In the genomic region with DNA sequence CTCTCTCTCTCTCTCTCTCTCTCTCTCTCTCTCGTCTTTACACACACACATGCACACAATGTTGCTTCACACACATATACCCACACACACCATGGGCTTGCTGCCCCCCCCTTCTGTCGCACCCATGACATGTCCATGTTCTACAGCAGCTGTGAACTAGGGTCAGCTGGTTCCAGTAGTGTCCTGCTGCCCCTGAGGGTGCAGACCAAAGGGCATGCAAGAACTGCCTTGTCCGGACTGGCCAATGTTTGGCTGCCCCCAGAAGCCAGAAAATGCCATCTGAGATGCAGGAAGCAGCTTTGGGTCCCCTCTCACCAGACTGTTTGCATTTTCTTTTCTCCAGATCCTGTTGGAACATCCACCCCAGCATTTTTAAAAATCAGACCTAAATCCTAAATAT, we compare ENCODE assay signal across 10 mouse cellular contexts. TPM values are rescaled to one million over a fixed set of nuclear protein-coding genes. Genes with fewer than 3 reads are reported as not detected.
DNase-seq lines count a peak whose midpoint lies in the region; ATAC-seq and TF ChIP-seq lines count a peak whose summit lies in the region.
"Had no signal": no experiment of that assay in that cellular context is flagged by ENCODE, and none has a peak within 500 bp of the region (broad histone marks: within the 10 kb centered on the region; RNA-seq: fewer than 3 reads in every experiment).

No protein-coding gene starts in this region.

- no peaks in the 10 kb centered on the region for H3K36me3 ChIP-seq in kidney, embryonic 14.5 days (ENCODE audit: control insufficient read depth, insufficient read depth, low read length)
- H3K36me3 ChIP-seq in hindbrain, embryonic 16.5 days (ENCODE audit: control insufficient read depth, insufficient read depth, low read length) = no peaks in the 10 kb centered on the region

- H3K4me2 ChIP-seq in kidney, embryonic 14.5 days (replicated peaks; ENCODE audit: low read depth, low read length) = no peak overlapping the region
- peak overlapping the region; percentile 55 for H3K4me2 ChIP-seq in hindbrain, embryonic 16.5 days (ENCODE audit: low read length)

- WGBS in cerebellum, adult 2 months = 0% methylated on average over 3 of the region's 3 CpGs
- WGBS in kidney, embryonic 14.5 days = 0% methylated on average over 3 of the region's 3 CpGs
- 2% methylated on average over 3 of the region's 3 CpGs for WGBS in hindbrain, embryonic 16.5 days

- no peaks in the 10 kb centered on the region for H3K27me3 ChIP-seq in cerebellum, adult 2 months (ENCODE audit: control insufficient read depth, insufficient read depth, low read length)
- peaks cover 92% of the 10 kb centered on the region for H3K27me3 ChIP-seq in kidney, embryonic 14.5 days (ENCODE audit: control insufficient read depth, insufficient read depth, low read length)
- H3K27me3 ChIP-seq in hindbrain, embryonic 16.5 days (replicated peaks; ENCODE audit: control insufficient read depth, insufficient read depth, low read length) = peaks cover 13% of the 10 kb centered on the region; the same call in 1 of the 2 replicates
- H3K27me3 ChIP-seq: Patski had no signal

- 0 out of 2 replicates have a peak overlapping the region, but pooled peaks have one; percentile 12 for H3K9ac ChIP-seq in kidney, embryonic 14.5 days (ENCODE audit: low read depth, low read length)
- peak overlapping the region; percentile 33 for H3K9ac ChIP-seq in hindbrain, embryonic 16.5 days (ENCODE audit: low read depth, low read length)

- no peak for ATAC-seq in kidney, embryonic 14.5 days (ENCODE audit: low FRiP score, low TSS enrichment)
- ATAC-seq in hindbrain, embryonic 16.5 days = no peak
- no peak for ATAC-seq in megakaryocyte progenitor cell, adult 5-6 weeks (replicated peaks; ENCODE audit: poor library complexity)
- ATAC-seq: Patski had no signal

- H3K9me3 ChIP-seq in kidney, embryonic 14.5 days (ENCODE audit: control insufficient read depth, low read length) = no peaks in the 10 kb centered on the region
- no peaks in the 10 kb centered on the region for H3K9me3 ChIP-seq in hindbrain, embryonic 16.5 days (ENCODE audit: control insufficient read depth, low read length)

- TF ChIP-seq CTCF in cerebellum, adult 2 months (IDR thresholded peaks at IDR 0.05; ENCODE audit: borderline replicate concordance, insufficient read depth, low read depth, low read length) = no peak

- no peak for TF ChIP-seq POLR2A in cerebellum, adult 2 months (IDR thresholded peaks at IDR 0.05; ENCODE audit: borderline replicate concordance, insufficient read depth, low read length)

- peak; percentile 64 to 71 for DNase-seq in cerebellum, adult 2 months
- DNase-seq in cerebellum, adult 9-10 months = no peak
- no peak for DNase-seq in kidney, postnatal 14 days
- peak; percentile 54 for DNase-seq in 3134 (ENCODE audit: extremely low read depth, insufficient read length, low spot score)
- DNase-seq in ovary, postnatal 14 days (ENCODE audit: low spot score) = no peak
- DNase-seq: heart, postnatal 36 days had no signal

- peak overlapping the region; percentile 97 for H3K27ac ChIP-seq in cerebellum, adult 2 months (ENCODE audit: insufficient read depth, low read length)
- no peak overlapping the region for H3K27ac ChIP-seq in kidney, embryonic 14.5 days (ENCODE audit: low read depth, low read length)
- H3K27ac ChIP-seq in hindbrain, embryonic 16.5 days (ENCODE audit: low read depth, low read length) = peak overlapping the region; percentile 69

- H3K4me1 ChIP-seq in cerebellum, adult 2 months (ENCODE audit: control insufficient read depth, insufficient read depth, low read length) = peaks cover 28% of the 10 kb centered on the region
- peaks cover 20% of the 10 kb centered on the region; the same call in 1 of the 2 replicates for H3K4me1 ChIP-seq in kidney, embryonic 14.5 days (ENCODE audit: control insufficient read depth, insufficient read depth, low read length)
- peaks cover 25% of the 10 kb centered on the region for H3K4me1 ChIP-seq in hindbrain, embryonic 16.5 days (ENCODE audit: control insufficient read depth, insufficient read depth, low read depth, low read length)

- peak overlapping the region; percentile 83 for H3K4me3 ChIP-seq in cerebellum, adult 2 months (replicated peaks; ENCODE audit: insufficient read depth, low read depth, low read length)
- peak overlapping the region; percentile 28; the same call in 1 of the 2 replicates for H3K4me3 ChIP-seq in kidney, embryonic 14.5 days (ENCODE audit: low read length)
- peak overlapping the region; percentile 39 for H3K4me3 ChIP-seq in hindbrain, embryonic 16.5 days (ENCODE audit: low read length)

RNA-seq across cellular contexts. Expression of gene Nfix, which starts 27.5 kb away (rescaled TPM):
- 98.5 and 105 TPM in 2 replicates for polyA plus RNA-seq in cerebellum, adult 2 months (2012; rRNA removed)
- polyA plus RNA-seq in kidney, embryonic 14.5 days (2014; fragmentation: Nextera tagmentation; extraction: Ambion mirVana) = 9.4 and 10.9 TPM in 2 replicates
- 94.3 and 109 TPM in 2 replicates for polyA plus RNA-seq in hindbrain, embryonic 16.5 days (2015; fragmentation: Nextera tagmentation; extraction: Ambion mirVana)
- total RNA-seq in megakaryocyte progenitor cell, adult 5-6 weeks (2015) = 44.4 and 46.9 TPM in 2 replicates
- 12.0 and 15.7 TPM in 2 replicates for total RNA-seq in megakaryocyte progenitor cell, adult 5-6 weeks (2017)

RNA-seq across cellular contexts. Expression of gene G430095P16Rik, which starts 49.8 kb away (rescaled TPM):
- polyA plus RNA-seq in cerebellum, adult 2 months (2012; rRNA removed) = 0.27 and 0.33 TPM in 2 replicates
- polyA plus RNA-seq in kidney, embryonic 14.5 days (2014; fragmentation: Nextera tagmentation; extraction: Ambion mirVana) = 1.7 and 2.8 TPM in 2 replicates
- 0.82 and 0.89 TPM in 2 replicates for polyA plus RNA-seq in hindbrain, embryonic 16.5 days (2015; fragmentation: Nextera tagmentation; extraction: Ambion mirVana)
- total RNA-seq in megakaryocyte progenitor cell, adult 5-6 weeks (2015) = 12.2 and 15.2 TPM in 2 replicates
- 3.7 and 8.5 TPM in 2 replicates for total RNA-seq in megakaryocyte progenitor cell, adult 5-6 weeks (2017)

RNA-seq across cellular contexts. Expression of gene Dand5, which starts 50.0 kb away (rescaled TPM):
- 16.1 and 16.2 TPM in 2 replicates for polyA plus RNA-seq in cerebellum, adult 2 months (2012; rRNA removed)
- polyA plus RNA-seq in kidney, embryonic 14.5 days (2014; fragmentation: Nextera tagmentation; extraction: Ambion mirVana) = 5.9 and 6.0 TPM in 2 replicates
- 15.4 and 17.1 TPM in 2 replicates for polyA plus RNA-seq in hindbrain, embryonic 16.5 days (2015; fragmentation: Nextera tagmentation; extraction: Ambion mirVana)
- total RNA-seq in megakaryocyte progenitor cell, adult 5-6 weeks (2015) = 2.2 and 2.4 TPM in 2 replicates
- 1.7 and 4.0 TPM in 2 replicates for total RNA-seq in megakaryocyte progenitor cell, adult 5-6 weeks (2017)

RNA-seq across cellular contexts. Expression of gene Gadd45gip1, which starts 58.7 kb away (rescaled TPM):
- 45.3 and 45.5 TPM in 2 replicates for polyA plus RNA-seq in cerebellum, adult 2 months (2012; rRNA removed)
- 49.2 and 54.2 TPM in 2 replicates for polyA plus RNA-seq in kidney, embryonic 14.5 days (2014; fragmentation: Nextera tagmentation; extraction: Ambion mirVana)
- 40.6 and 40.7 TPM in 2 replicates for polyA plus RNA-seq in hindbrain, embryonic 16.5 days (2015; fragmentation: Nextera tagmentation; extraction: Ambion mirVana)
- 21.4 and 21.9 TPM in 2 replicates for total RNA-seq in megakaryocyte progenitor cell, adult 5-6 weeks (2015)
- total RNA-seq in megakaryocyte progenitor cell, adult 5-6 weeks (2017) = 51.2 and 57.4 TPM in 2 replicates

Comparison
In these comparisons a context has a peak if more than half of its experiments do, and no peak if none do; other contexts are left out.
1. DNase-seq: peak in cerebellum, adult 2 months (2 of 2) and 3134 (single experiment); none in cerebellum, adult 9-10 months (single experiment), kidney, postnatal 14 days (single experiment) and ovary, postnatal 14 days (single experiment).
2. H3K4me3 ChIP-seq: peak in every context shown above with its lines; median percentile 83 in cerebellum, adult 2 months; 39 in hindbrain, embryonic 16.5 days; 28 in kidney, embryonic 14.5 days.